Mouse (Mus musculus): Measurements from ENCODE around the gene Gm20388.
A peak's percentile ranks its signal among the peaks of the same experiment; 100 is the strongest.

Gm20388 gene

DNA sequence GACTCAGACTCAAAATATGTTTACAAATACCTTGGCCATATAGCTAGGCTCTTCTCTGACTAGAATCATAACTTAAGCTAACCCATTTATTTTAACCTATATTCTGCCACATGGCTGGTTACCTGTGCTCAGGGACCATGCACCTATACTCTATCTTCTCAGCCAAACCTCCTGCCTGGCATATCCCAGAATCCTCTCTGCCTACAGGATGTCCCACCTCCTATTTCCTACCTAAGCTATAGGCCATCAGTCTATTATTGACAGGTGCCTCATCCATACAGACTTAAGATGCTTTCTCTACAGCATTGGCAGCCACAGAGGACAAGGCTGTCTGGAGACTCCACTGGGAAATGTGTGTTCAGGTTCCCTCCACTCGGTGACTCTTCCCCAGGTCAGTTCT is 1468.7 kb downstream of the Gm20388 start:
- no peak for DNase-seq (ENCODE audit: low spot score in 2 of 2)

- peak in 1 of 2 experiments; percentile 27 for DNase-seq (ENCODE audit: low spot score in 2 of 2)
These were observed 1472.1 kb downstream of the Gm20388 start for GRCm38 (mm10) chr8:121382583-121383241.

DNA sequence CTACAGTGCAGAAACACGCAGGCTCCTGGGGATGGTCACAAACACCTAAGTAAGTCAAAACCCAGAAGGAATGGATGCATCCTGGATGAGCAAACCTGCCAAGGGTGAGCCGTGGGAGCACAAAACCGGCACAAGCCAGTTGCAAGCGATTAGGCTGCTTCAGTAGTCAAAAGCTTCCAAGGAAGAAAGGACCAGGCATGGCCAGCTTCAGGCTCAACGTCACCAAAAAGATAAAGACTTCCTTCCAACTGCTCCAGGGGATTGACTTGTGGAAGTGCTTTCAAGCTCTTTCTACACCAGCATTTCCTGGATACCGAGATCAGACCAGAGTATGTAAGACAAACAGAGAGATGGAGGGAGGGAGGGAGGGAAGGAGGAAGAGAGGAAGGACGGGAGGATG is 1474.9 kb downstream of the Gm20388 start:
- no peak for DNase-seq (ENCODE audit: low spot score in 2 of 2)

GRCm38 (mm10) chr8:121390608-121391007 is 1480.0 kb downstream of the Gm20388 start:
- no peak for DNase-seq (ENCODE audit: low spot score in 2 of 2)

DNA sequence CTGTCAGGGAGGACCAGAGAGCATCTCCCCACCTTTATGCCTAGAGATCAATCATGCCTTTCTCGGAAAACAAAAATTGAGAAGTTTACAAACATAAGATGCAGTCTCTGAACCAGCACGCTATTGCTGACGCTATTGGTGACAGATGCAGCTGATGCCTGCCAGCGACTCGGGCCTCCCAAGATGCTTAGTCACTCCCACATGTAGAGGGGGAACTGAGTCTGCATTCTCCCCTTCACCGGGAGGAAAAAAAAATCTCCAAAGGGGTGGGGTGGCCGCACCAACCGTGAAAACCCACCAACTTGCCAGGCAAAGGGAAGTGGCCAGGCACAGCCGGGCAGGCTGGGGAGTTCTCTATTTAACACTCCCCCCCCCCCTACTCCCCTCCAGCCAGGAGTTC is 1480.6 kb downstream of the Gm20388 start:
- no peak for DNase-seq (ENCODE audit: low spot score in 2 of 2)

DNA sequence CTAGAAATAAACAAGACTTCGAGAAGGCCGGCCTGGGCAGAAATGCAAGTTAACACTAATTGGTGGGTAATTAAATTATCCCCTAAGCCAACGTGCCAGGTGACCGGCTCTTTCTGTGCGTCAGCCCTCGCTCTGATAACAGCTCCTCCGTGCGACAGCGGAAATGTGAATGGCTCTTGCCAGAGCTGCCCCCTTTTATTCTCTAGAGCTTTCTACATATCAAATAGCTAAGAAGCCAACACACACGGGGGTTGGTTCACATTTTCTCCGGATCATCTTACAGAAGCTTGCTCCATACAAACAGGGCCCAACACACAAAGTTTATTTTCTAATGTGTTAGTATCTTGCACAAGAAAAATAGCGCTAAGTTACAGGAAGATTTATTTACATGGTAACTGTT is 1481.1 kb downstream of the Gm20388 start:
- no peak for DNase-seq (ENCODE audit: low spot score in 2 of 2)

GRCm38 (mm10) chr8:121392482-121392881 is 1481.8 kb downstream of the Gm20388 start:
- DNase-seq (ENCODE audit: low spot score in 2 of 2) = no peak

DNA sequence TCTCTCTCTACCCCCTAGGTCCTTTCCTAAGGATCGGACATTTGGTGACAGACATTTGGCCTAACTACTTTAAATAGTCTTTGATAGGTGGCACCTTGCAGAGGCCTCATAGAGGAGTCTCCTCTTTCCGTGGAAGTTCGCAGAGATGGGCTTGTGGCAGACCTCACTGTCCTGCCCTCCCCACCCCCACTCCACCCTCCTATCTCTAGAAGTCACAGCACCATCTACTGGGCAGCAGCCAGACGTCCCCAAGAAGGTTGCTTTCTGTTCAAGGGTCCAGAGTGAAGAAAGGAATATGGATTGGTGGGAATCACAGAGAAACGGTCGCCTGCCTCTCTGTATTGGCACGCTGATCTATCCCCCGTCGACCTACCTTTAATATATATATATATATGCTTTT is 1482.5 kb downstream of the Gm20388 start:
- no peak for DNase-seq (ENCODE audit: low spot score in 2 of 2)

- DNase-seq (ENCODE audit: low spot score in 2 of 2) = no peak
These were observed 1484.0 kb downstream of the Gm20388 start for GRCm38 (mm10) chr8:121394686-121395085.

GRCm38 (mm10) chr8:121395316-121395715 is 1484.7 kb downstream of the Gm20388 start:
- no peak for DNase-seq (ENCODE audit: low spot score in 2 of 2)

DNA sequence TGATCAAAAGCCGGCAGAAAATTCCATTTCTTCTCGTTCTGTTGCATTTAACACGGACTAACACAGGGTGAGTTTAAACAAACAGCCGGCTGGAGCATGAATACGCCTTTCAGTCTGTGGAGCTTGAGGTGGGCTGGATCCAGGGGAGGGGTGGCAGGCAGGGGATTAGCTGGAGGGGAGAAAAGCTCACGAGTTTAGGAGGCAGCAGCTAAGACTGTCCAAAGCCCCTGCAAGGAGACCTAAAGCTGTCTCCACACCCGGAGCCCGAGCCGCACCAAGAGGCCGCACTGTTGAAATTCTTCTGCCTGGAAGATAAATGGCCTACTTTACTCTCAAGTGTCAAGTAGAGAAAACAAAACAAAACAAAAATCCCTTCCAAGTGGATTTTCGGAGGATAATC is 1485.5 kb downstream of the Gm20388 start:
- no peak for DNase-seq (ENCODE audit: low spot score in 2 of 2)

DNA sequence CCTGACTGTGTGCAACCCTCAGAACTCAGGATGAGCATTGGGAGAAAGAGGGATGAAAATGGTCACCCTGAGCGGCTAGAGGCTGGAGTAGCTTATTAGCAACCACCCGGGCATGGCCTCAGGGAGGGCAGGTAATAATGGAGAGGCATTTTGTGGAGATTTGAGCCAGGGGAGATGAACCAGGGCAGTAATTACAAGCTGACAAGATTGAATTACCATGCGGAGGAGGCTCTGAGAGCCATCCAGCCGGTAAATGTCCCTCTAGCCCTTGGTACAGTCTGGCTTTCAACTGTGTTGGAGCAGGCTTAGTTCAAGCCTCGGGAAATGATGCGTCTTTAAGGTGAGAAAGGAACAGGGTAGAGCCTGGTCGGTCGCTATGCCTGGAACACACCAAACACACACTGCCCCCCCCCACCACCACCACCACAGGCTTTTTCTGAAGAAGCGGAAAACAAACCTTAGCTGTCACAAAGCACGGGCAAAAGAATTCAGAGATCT is 1486.6 kb downstream of the Gm20388 start:
- no peak for DNase-seq (ENCODE audit: low spot score in 2 of 2)

- DNase-seq (ENCODE audit: low spot score in 2 of 2) = no peak
These were observed 1487.4 kb downstream of the Gm20388 start for GRCm38 (mm10) chr8:121398081-121398480.

DNA sequence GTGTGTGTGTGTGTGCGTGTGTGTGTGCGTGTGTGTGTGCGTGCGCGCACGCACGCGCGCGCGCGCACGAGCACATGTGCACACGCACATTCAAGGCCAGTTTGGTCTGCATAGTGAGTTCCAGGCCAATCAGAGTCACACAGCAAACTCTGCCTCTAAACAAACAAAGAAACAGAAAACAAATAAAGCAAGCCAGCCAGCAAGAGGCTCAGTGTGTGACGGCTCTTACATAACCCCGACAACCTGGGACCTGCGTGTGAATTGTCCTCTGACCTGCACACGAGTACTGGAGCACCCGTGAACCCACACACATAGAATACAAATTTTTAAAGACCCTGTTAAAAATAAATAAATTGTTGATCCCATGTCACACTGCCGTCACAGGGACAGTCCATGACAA is 1488.1 kb downstream of the Gm20388 start:
- no peak for DNase-seq (ENCODE audit: low spot score in 2 of 2)

- DNase-seq (ENCODE audit: low spot score in 2 of 2) = no peak
These were observed 1488.5 kb downstream of the Gm20388 start for GRCm38 (mm10) chr8:121399173-121399572.

DNA sequence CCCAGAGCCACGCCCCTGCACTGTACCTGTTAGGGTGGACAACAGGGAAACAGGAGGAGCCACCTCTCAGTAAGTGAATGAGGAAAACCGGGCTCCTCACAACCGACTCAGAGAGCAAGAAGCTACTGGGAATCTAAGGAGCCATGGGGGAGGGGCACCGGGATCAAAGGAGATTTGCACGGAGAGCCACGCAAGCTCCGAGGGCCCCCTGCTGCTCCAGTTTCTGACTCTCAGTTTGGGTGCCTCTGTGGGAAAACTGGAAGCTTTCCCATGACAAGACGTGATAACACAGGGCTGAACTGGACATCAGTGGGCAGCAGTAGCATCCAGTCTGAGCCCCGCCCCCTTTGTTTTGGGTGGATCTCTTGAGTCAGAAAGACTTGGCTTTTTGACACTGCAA is 1489.9 kb downstream of the Gm20388 start:
- DNase-seq (ENCODE audit: low spot score in 2 of 2) = no peak

DNA sequence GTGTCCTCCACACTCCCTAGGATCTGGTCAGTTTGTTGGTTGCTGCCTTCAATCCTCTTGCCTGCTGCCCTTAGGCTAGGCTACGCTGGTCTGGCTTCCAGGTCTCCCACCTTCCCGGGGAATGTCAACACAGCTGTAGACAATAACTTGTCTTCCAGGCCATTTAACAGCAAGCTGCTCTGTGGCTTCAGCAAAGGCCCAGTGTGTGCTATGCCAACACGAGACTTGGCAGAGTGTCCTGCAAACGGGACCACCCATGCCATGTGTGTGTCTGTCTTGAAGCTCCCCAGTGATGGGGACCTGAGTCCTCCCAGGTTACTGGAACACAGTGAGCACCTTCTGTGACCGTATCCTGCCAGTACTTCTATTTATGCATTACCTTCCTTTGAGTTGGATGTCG is 1493.2 kb downstream of the Gm20388 start:
- DNase-seq (ENCODE audit: low spot score in 2 of 2) = no peak

DNA sequence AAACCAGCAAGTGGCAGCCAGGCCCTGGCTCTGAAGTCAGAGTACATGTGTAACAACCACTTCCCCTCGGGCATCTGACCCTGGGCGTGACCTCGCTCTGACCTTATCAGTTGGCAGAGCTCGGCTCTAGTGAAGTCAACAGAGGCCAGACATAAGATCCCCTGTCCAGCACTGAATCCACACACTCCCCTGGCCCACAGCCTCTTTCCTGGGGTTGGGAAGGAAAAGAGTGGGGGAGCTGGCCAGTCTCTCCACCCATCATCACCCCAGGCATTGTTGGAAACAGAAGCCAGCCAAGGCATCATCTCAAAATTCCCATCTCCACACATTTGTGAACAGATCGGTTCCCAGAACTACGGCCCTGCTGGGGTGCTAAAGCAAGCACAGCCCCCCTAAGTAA is 1507.4 kb downstream of the Gm20388 start:
- DNase-seq (ENCODE audit: low spot score in 2 of 2) = no peak

DNA sequence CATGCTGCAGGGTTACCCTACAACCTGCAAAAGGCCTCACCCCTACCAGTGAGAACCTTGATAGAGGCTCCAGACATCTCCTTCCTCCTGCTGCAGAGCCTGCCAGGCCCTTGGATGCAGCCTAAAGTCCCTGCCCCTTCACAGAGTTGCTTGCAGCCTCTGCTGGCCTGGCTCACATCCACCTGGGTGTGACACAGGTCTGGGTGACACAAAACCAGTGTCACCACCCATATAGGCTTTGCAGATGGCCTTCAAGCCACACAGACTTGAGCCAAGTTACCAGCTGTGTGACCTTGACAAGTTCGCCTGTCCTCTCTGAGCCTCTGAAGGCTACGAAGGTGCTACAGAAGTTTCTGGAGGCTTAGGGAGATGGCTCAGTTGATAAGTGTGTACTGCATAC is 1508.9 kb downstream of the Gm20388 start:
- DNase-seq (ENCODE audit: low spot score in 2 of 2) = no peak

GRCm38 (mm10) chr8:121421009-121421408 is 1510.4 kb downstream of the Gm20388 start:
- no peak for DNase-seq (ENCODE audit: low spot score in 2 of 2)

- no peak for DNase-seq (ENCODE audit: low spot score in 2 of 2)
These were observed 1513.4 kb downstream of the Gm20388 start for GRCm38 (mm10) chr8:121424080-121424479.

- no peak for DNase-seq (ENCODE audit: low spot score in 2 of 2)
These were observed 1514.0 kb downstream of the Gm20388 start for GRCm38 (mm10) chr8:121424600-121424999.

- no peak for DNase-seq (ENCODE audit: low spot score in 2 of 2)
These were observed 1520.9 kb downstream of the Gm20388 start for GRCm38 (mm10) chr8:121431499-121431898.

- DNase-seq (ENCODE audit: low spot score in 2 of 2) = no peak
These were observed 1522.8 kb downstream of the Gm20388 start for GRCm38 (mm10) chr8:121433466-121433865.

Data from frontal cortex, postnatal 25 days (tissue).